Mouse (Mus musculus): ENCODE results near the gene Mcur1. TPM values are rescaled to one million over a fixed set of nuclear protein-coding genes. Genes with fewer than 3 reads are reported as not detected.

The Mcur1 gene
- polyA plus RNA-seq, 1 experiment from 2014 or later, result 15.5 TPM

DNA sequence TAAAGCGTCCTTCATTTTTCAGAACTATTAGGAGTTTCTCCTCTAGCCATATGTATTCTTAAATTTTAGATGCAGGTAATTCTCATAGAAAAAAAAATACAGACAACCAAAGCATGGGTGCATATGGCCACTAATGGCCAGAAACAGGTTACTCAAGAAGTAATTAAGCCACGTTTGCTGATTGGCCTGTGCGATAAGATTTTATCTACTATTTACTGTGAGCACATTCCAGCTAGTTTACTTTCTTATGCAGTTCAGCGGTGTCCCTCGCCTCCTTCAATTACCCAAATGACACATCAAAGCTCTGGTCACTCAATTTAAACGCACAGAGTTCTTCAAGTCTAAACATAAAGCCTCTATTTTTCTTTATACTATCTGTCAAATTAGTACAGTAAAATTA lies 1.0 kb downstream of the Mcur1 start:
- 0 out of 2 replicates have a peak, but pooled peaks cover 6% of the 10 kb centered on the region for H3K36me3 ChIP-seq (ENCODE audit: control insufficient read depth, insufficient read depth, low read length)
- H3K9ac ChIP-seq (ENCODE audit: low read depth, low read length), result peak overlapping the region; percentile 89; the same call in 1 of the 2 replicates
- no peaks in the 10 kb centered on the region for H3K9me3 ChIP-seq (ENCODE audit: control insufficient read depth, low read length)
- peak overlapping the region; percentile 78 for H3K4me3 ChIP-seq (ENCODE audit: low read depth, low read length)
- ATAC-seq (ENCODE audit: low read depth) (no peak), DNase-seq (ENCODE audit: low spot score) (no peak)
- no peak overlapping the region for H3K27ac ChIP-seq (replicated peaks; ENCODE audit: low read depth, low read length)
- peaks cover 9% of the 10 kb centered on the region; the same call in 1 of the 2 replicates for H3K4me1 ChIP-seq (ENCODE audit: control insufficient read depth, insufficient read depth, low read length)
- no peaks in the 10 kb centered on the region for H3K27me3 ChIP-seq (replicated peaks; ENCODE audit: control insufficient read depth, insufficient read depth, low read length)
- WGBS, result 38% methylated on average over 6 of the region's 6 CpGs
- peak overlapping the region; percentile 87 for H3K4me2 ChIP-seq (ENCODE audit: low read depth, low read length)

DNA sequence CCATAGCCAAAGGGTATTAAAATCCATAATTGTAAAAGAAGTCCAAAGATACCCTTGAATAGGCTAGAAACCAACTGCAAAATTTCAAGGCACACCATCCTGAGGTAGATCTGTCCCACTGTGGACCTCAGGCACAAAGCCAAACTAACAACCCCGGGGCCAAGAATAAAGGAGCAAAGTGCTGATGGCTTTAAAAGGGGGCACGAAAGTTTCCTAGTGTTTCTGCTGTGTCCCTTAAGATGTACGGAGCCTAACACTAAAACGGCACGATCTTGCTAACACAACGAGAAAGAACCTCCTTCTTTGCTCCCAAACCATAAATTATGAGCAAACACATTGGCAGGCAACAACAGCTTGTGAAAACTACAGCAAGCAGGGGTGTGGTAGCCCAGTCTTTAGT lies 1.6 kb downstream of the Mcur1 start:
- Histone ChIP-seq H3K4me2 (ENCODE audit: low read depth, low read length) (peak overlapping the region; percentile 87), H3K27ac (replicated peaks; ENCODE audit: low read depth, low read length) (no peak overlapping the region), H3K27me3 (replicated peaks; ENCODE audit: control insufficient read depth, insufficient read depth, low read length) (no peaks in the 10 kb centered on the region), H3K36me3 (ENCODE audit: control insufficient read depth, insufficient read depth, low read length) (peaks cover 7% of the 10 kb centered on the region; the same call in 1 of the 2 replicates), H3K9me3 (ENCODE audit: control insufficient read depth, low read length) (no peaks in the 10 kb centered on the region), H3K4me3 (ENCODE audit: low read depth, low read length) (peak overlapping the region; percentile 78; the same call in 1 of the 2 replicates), H3K4me1 (ENCODE audit: control insufficient read depth, insufficient read depth, low read length) (peaks cover 9% of the 10 kb centered on the region; the same call in 1 of the 2 replicates), H3K9ac (ENCODE audit: low read depth, low read length) (no peak overlapping the region)
- WGBS, result 76% methylated on average over 6 of the region's 6 CpGs
- DNase-seq (ENCODE audit: low spot score), result no peak
- ATAC-seq (ENCODE audit: low read depth), result no peak

DNA sequence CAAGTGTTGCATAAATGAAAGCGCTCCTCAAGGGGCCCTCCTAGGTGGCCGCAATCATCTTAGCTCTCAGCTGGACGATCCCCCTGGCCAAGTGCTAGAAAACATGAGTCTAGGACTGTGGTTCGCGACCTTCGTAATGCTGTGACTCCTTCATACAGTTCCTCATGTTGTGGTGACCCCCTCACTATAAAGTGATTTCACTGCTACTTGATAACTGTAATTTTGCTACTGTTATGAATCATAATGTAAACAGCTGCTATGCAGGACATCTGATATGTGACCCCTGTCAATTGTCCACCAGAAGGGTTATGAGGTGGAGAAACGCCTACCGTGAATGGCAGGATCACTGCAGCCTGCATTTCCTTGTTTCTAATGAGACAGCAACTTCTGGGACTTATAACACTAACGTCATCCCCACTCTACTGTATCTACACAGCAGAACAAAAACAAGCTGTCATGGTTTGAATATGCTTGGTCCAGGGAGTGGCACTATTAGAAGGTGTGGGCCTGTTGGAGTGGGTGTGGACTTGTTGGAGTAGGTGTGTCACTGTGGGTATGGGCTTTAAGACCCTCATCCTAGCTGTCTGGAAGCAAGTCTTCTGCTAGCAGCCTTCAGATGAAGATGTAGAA lies 3.0 kb downstream of the Mcur1 start:
- Histone ChIP-seq H3K9me3 (ENCODE audit: control insufficient read depth, low read length) (no peaks in the 10 kb centered on the region), H3K9ac (ENCODE audit: low read depth, low read length) (no peak overlapping the region), H3K4me2 (ENCODE audit: low read depth, low read length) (no peak overlapping the region), H3K4me1 (ENCODE audit: control insufficient read depth, insufficient read depth, low read length) (peaks cover 9% of the 10 kb centered on the region; the same call in 1 of the 2 replicates), H3K27me3 (replicated peaks; ENCODE audit: control insufficient read depth, insufficient read depth, low read length) (no peaks in the 10 kb centered on the region), H3K4me3 (ENCODE audit: low read depth, low read length) (no peak overlapping the region), H3K36me3 (ENCODE audit: control insufficient read depth, insufficient read depth, low read length) (peaks cover 19% of the 10 kb centered on the region), H3K27ac (replicated peaks; ENCODE audit: low read depth, low read length) (no peak overlapping the region)
- 84% methylated on average over 9 of the region's 9 CpGs for WGBS
- DNase-seq (ENCODE audit: low spot score), result no peak
- no peak for ATAC-seq (ENCODE audit: low read depth)

DNA sequence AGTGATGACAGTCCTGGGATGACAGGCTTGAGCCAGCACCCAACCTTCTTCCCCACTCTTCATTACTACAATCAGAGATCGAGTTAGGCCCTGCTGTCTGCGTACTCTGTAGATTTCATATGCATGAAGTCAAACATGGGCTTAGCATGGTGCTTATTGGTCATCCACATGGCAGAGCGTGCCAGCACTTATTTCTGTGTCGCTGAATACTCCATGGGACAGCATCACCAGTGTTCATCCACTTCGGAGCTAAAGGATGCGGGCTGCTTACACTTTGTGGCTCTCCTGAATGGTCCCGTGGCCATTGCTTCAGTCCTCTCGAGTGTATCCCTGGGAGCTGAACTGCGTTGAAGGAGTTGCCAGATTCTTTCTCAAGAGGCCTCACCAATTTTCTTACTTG lies 4.7 kb downstream of the Mcur1 start:
- no peak for ATAC-seq (ENCODE audit: low read depth)
- Histone ChIP-seq H3K27ac (replicated peaks; ENCODE audit: low read depth, low read length) (no peak overlapping the region), H3K4me1 (ENCODE audit: control insufficient read depth, insufficient read depth, low read length) (peaks cover 7% of the 10 kb centered on the region; the same call in 1 of the 2 replicates), H3K4me2 (ENCODE audit: low read depth, low read length) (no peak overlapping the region), H3K9me3 (ENCODE audit: control insufficient read depth, low read length) (no peaks in the 10 kb centered on the region), H3K4me3 (ENCODE audit: low read depth, low read length) (no peak overlapping the region), H3K36me3 (ENCODE audit: control insufficient read depth, insufficient read depth, low read length) (peaks cover 34% of the 10 kb centered on the region), H3K9ac (ENCODE audit: low read depth, low read length) (no peak overlapping the region), H3K27me3 (replicated peaks; ENCODE audit: control insufficient read depth, insufficient read depth, low read length) (no peaks in the 10 kb centered on the region)
- WGBS, result 96% methylated on average over 9 of the region's 9 CpGs
- no peak for DNase-seq (ENCODE audit: low spot score)

DNA sequence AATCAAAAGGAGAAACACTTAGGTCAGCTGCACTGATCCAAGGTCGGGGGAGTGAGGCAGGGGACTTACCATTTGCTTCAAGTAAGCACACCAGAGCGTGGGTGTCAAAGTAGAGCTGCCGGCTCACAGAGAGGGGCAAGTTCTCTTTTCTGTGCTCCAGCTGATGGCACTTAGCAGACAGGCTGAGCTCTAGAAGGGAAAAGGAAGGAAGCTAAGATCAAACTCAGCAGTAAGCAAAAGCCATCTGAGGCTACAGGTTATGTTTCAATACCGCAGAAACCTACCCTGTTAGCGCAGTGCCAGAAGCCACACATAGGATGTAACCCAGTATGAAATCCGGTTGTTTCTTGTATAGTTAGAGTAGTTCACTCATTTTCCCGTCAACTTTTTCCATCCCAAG lies 5.2 kb downstream of the Mcur1 start:
- no peak for ATAC-seq (ENCODE audit: low read depth)
- peaks cover 38% of the 10 kb centered on the region for H3K36me3 ChIP-seq (ENCODE audit: control insufficient read depth, insufficient read depth, low read length)
- H3K4me1 ChIP-seq (ENCODE audit: control insufficient read depth, insufficient read depth, low read length), result peaks cover 7% of the 10 kb centered on the region; the same call in 1 of the 2 replicates
- H3K27ac ChIP-seq (replicated peaks; ENCODE audit: low read depth, low read length), result no peak overlapping the region
- WGBS, result 78% methylated on average over 7 of the region's 7 CpGs
- H3K4me2 ChIP-seq (ENCODE audit: low read depth, low read length), result no peak overlapping the region
- no peaks in the 10 kb centered on the region for H3K9me3 ChIP-seq (ENCODE audit: control insufficient read depth, low read length)
- no peak overlapping the region for H3K9ac ChIP-seq (ENCODE audit: low read depth, low read length)
- H3K4me3 ChIP-seq (ENCODE audit: low read depth, low read length), result no peak overlapping the region
- no peak for DNase-seq (ENCODE audit: low spot score)
- no peaks in the 10 kb centered on the region for H3K27me3 ChIP-seq (replicated peaks; ENCODE audit: control insufficient read depth, insufficient read depth, low read length)

DNA sequence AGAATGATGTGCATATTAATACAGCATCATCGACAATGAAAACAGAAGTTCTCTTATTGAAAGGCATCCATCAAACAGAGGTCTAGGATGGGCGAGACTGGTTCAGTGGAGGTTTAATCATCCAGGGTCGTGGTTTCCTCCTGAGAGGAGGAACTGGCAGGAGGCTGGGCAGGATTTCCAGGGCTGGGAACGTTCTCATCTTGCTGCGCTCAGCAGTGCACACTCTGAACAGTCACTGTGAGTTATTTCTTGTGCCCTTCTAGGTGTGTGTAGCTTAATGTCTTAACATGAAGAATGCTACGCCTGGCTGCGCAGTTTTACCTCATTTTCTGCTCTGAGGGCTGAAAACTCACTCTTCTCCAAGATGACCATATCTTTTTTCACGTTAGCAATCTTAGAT lies 9.3 kb downstream of the Mcur1 start:
- Histone ChIP-seq H3K4me3 (ENCODE audit: low read depth, low read length) (no peak overlapping the region), H3K27ac (replicated peaks; ENCODE audit: low read depth, low read length) (no peak overlapping the region), H3K36me3 (ENCODE audit: control insufficient read depth, insufficient read depth, low read length) (peaks cover 55% of the 10 kb centered on the region), H3K4me1 (ENCODE audit: control insufficient read depth, insufficient read depth, low read length) (no peaks in the 10 kb centered on the region), H3K9ac (ENCODE audit: low read depth, low read length) (no peak overlapping the region), H3K9me3 (ENCODE audit: control insufficient read depth, low read length) (no peaks in the 10 kb centered on the region), H3K4me2 (ENCODE audit: low read depth, low read length) (no peak overlapping the region), H3K27me3 (replicated peaks; ENCODE audit: control insufficient read depth, insufficient read depth, low read length) (no peaks in the 10 kb centered on the region)
- ATAC-seq (ENCODE audit: low read depth) (no peak), DNase-seq (ENCODE audit: low spot score) (no peak)
- WGBS, result 91% methylated on average over 8 of the region's 8 CpGs

DNA sequence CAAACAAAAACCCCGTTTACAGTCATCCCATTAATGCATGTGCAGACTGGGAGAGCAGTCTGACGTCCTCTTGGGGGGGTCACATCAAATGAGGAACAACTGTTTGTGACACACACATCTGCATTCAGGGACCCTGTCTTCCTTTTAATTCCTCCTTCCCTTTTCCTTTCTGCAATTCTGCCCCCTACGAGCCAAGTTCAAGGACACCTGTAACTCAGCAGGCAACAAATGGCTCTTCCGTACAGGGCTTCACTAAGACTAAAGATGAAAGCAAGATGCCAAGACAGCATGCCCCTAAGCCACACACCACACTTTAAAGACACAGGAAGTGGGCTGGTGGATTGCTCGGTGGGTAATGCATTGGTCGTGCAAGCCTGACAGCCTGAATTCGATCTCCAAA lies 10.1 kb downstream of the Mcur1 start:
- DNase-seq (ENCODE audit: low spot score), result no peak
- Histone ChIP-seq H3K9ac (ENCODE audit: low read depth, low read length) (no peak overlapping the region), H3K9me3 (ENCODE audit: control insufficient read depth, low read length) (no peaks in the 10 kb centered on the region), H3K4me2 (ENCODE audit: low read depth, low read length) (no peak overlapping the region), H3K4me3 (ENCODE audit: low read depth, low read length) (no peak overlapping the region), H3K27me3 (replicated peaks; ENCODE audit: control insufficient read depth, insufficient read depth, low read length) (no peaks in the 10 kb centered on the region), H3K27ac (replicated peaks; ENCODE audit: low read depth, low read length) (no peak overlapping the region), H3K4me1 (ENCODE audit: control insufficient read depth, insufficient read depth, low read length) (no peaks in the 10 kb centered on the region), H3K36me3 (ENCODE audit: control insufficient read depth, insufficient read depth, low read length) (peaks cover 63% of the 10 kb centered on the region)
- 83% methylated on average over 7 of the region's 7 CpGs for WGBS
- no peak for ATAC-seq (ENCODE audit: low read depth)

DNA sequence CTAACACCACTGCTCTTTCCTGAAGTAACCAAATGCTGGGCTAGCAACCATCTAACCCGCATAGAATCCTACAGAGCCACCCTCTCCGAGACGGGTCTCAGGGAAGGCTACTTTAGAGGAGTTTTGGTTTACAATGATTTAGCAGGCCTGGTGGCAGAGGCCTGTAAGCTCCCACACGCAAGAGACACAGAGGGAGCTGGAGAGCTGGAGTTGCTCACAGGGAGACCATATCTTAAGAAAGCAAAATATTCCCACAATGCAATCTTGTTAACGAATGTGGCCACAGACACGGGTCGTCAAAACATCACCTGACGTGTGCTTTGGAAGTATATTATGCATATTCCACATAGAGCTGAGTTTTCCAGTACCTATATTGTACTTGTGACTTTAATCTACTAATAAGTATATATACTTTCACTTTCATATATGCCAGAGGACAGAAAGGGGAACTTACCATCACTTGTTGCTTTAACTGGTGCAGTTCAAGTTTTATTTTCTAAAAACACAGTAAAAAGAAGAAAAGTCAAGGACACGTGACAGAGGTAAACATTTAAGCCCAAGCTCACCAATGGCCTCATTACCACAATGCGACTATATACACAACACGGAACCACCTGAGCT lies 10.8 kb downstream of the Mcur1 start:
- Histone ChIP-seq H3K4me3 (ENCODE audit: low read depth, low read length) (no peak overlapping the region), H3K9ac (ENCODE audit: low read depth, low read length) (no peak overlapping the region), H3K36me3 (ENCODE audit: control insufficient read depth, insufficient read depth, low read length) (peaks cover 66% of the 10 kb centered on the region), H3K9me3 (ENCODE audit: control insufficient read depth, low read length) (no peaks in the 10 kb centered on the region), H3K27me3 (replicated peaks; ENCODE audit: control insufficient read depth, insufficient read depth, low read length) (no peaks in the 10 kb centered on the region), H3K27ac (replicated peaks; ENCODE audit: low read depth, low read length) (no peak overlapping the region), H3K4me2 (ENCODE audit: low read depth, low read length) (no peak overlapping the region), H3K4me1 (ENCODE audit: control insufficient read depth, insufficient read depth, low read length) (no peaks in the 10 kb centered on the region)
- ATAC-seq (ENCODE audit: low read depth), result no peak
- DNase-seq (ENCODE audit: low spot score), result no peak
- WGBS, result 91% methylated on average over 11 of the region's 11 CpGs

DNA sequence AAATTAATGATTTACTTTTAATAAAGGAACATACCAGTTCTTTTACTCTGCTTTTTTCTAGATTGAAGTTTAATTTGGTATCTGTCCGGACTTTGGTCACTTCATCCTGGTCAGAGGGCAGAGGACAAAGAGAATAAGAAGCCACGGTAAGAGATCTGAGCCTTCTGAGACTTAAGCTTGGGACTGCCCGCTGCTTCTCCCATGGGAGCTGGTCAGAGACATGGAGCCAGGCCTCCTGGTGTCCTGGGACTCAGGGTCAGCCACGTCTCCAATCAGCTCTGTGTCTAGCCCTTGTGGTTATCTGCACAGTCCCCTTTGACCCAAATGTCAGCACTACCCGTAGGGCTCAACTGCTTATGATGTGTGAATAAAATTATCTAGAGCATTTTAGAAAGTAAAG lies 11.4 kb downstream of the Mcur1 start:
- Histone ChIP-seq H3K4me2 (ENCODE audit: low read depth, low read length) (no peak overlapping the region), H3K9ac (ENCODE audit: low read depth, low read length) (no peak overlapping the region), H3K36me3 (ENCODE audit: control insufficient read depth, insufficient read depth, low read length) (peaks cover 69% of the 10 kb centered on the region), H3K9me3 (ENCODE audit: control insufficient read depth, low read length) (no peaks in the 10 kb centered on the region), H3K4me1 (ENCODE audit: control insufficient read depth, insufficient read depth, low read length) (no peaks in the 10 kb centered on the region), H3K4me3 (ENCODE audit: low read depth, low read length) (no peak overlapping the region), H3K27me3 (replicated peaks; ENCODE audit: control insufficient read depth, insufficient read depth, low read length) (no peaks in the 10 kb centered on the region), H3K27ac (replicated peaks; ENCODE audit: low read depth, low read length) (no peak overlapping the region)
- DNase-seq (ENCODE audit: low spot score) (no peak), ATAC-seq (ENCODE audit: low read depth) (no peak)
- 81% methylated on average over 5 of the region's 5 CpGs for WGBS
